Mouse (Mus musculus) left cerebral cortex, adult 9 months (tissue): Measurements from ENCODE around the gene Ern2.

Experiments used
- DNase-seq, 2 experiments: peaks; one replicate each; pipeline ENCODE4 v3.0.0; 2022; ENCODE audit warnings: low spot score in 2 of 2

Gene Ern2

GRCm38 (mm10) chr7:122186043-122186442 lies at the start of gene Ern2:
Ern2 (minus strand) TSS chr7:122186207.
- DNase-seq, result no peak

- no peak for DNase-seq
Measured at GRCm38 (mm10) chr7:122230866-122231265, 44.9 kb upstream of the Ern2 start.

GRCm38 (mm10) chr7:122229916-122230315 lies 43.9 kb upstream of the Ern2 start:
- DNase-seq, result no peak

GRCm38 (mm10) chr7:122229306-122229705 lies 43.3 kb upstream of the Ern2 start:
- DNase-seq, result no peak

- no peak for DNase-seq
Measured at GRCm38 (mm10) chr7:122226744-122227143, 40.7 kb upstream of the Ern2 start.

GRCm38 (mm10) chr7:122226020-122226742 lies 40.2 kb upstream of the Ern2 start:
- no peak for DNase-seq

- DNase-seq, result no peak
Measured at GRCm38 (mm10) chr7:122219315-122219801, 33.4 kb upstream of the Ern2 start, which contains the start of gene Chp2. Chp2 (plus strand) TSS chr7:122219496.

GRCm38 (mm10) chr7:122208276-122209021 lies 22.4 kb upstream of the Ern2 start:
- DNase-seq, result no peak

- DNase-seq, result no peak
Measured at GRCm38 (mm10) chr7:122206121-122206520, 20.1 kb upstream of the Ern2 start.

GRCm38 (mm10) chr7:122203936-122204335 lies 17.9 kb upstream of the Ern2 start:
- no peak for DNase-seq

GRCm38 (mm10) chr7:122199296-122199695 lies 13.3 kb upstream of the Ern2 start:
- DNase-seq, result peak; percentile 9 to 38

GRCm38 (mm10) chr7:122197306-122197705 lies 11.3 kb upstream of the Ern2 start:
- DNase-seq, result peak in 1 of 2 experiments; percentile 71

- no peak for DNase-seq
Measured at GRCm38 (mm10) chr7:122196771-122197170, 10.8 kb upstream of the Ern2 start.

- DNase-seq, result no peak
Measured at GRCm38 (mm10) chr7:122193919-122194318, 7.9 kb upstream of the Ern2 start.

- no peak for DNase-seq
Measured at GRCm38 (mm10) chr7:122191097-122191496, 5.1 kb upstream of the Ern2 start.

GRCm38 (mm10) chr7:122189484-122189883 lies 3.5 kb upstream of the Ern2 start:
- DNase-seq, result no peak

GRCm38 (mm10) chr7:122184569-122184968 lies 1.4 kb downstream of the Ern2 start:
- DNase-seq, result no peak

GRCm38 (mm10) chr7:122180720-122181119 lies 5.3 kb downstream of the Ern2 start:
- no peak for DNase-seq

- DNase-seq, result no peak
Measured at GRCm38 (mm10) chr7:122171613-122172012, 14.4 kb downstream of the Ern2 start.

- DNase-seq, result no peak
Measured at GRCm38 (mm10) chr7:122170705-122171104, 15.3 kb downstream of the Ern2 start.

- DNase-seq, result no peak
Measured at GRCm38 (mm10) chr7:122167203-122167602, 18.8 kb downstream of the Ern2 start.

GRCm38 (mm10) chr7:122163766-122164165 lies 22.2 kb downstream of the Ern2 start:
- no peak for DNase-seq

- DNase-seq, result no peak
Measured at GRCm38 (mm10) chr7:122160037-122160436, 26.0 kb downstream of the Ern2 start.
